Mouse (Mus musculus) forebrain, embryonic 13.5 days (tissue): ENCODE measurements around the gene Unc93b1. TPM values are rescaled to one million over a fixed set of nuclear protein-coding genes. Genes with fewer than 3 reads are reported as not detected.

Experiments
- ATAC-seq: fragments of 200-750 bp; cut with Nextera tagmentation; 2 replicates; pipeline ENCODE4 v1.8.0; 2017
- H3K27ac ChIP-seq: fragments of 300-500 bp; sonication (generic); 2 replicates; pipeline ENCODE4 v1.5.1; 2015; ENCODE audit warnings: inconsistent platforms, mild to moderate bottlenecking, moderate library complexity
- H3K27me3 ChIP-seq: fragments of 300-500 bp; sonication (generic); 2 replicates; pipeline ENCODE4 v1.6.1; 2015; ENCODE audit warnings: mild to moderate bottlenecking, inconsistent platforms
- H3K36me3 ChIP-seq: fragments of 300-500 bp; sonication (generic); 2 replicates; pipeline ENCODE4 v1.6.1; 2015; ENCODE audit warnings: mild to moderate bottlenecking, inconsistent platforms; ENCODE audit not compliant: poor library complexity, severe bottlenecking
- H3K4me1 ChIP-seq: fragments of 300-500 bp; sonication (generic); 2 replicates; pipeline ENCODE4 v1.6.1; 2015; ENCODE audit warnings: inconsistent platforms
- H3K4me2 ChIP-seq: fragments of 300-500 bp; sonication (generic); 2 replicates; pipeline ENCODE4 v1.6.1; 2015; ENCODE audit warnings: inconsistent platforms, mild to moderate bottlenecking, moderate library complexity
- H3K4me3 ChIP-seq: fragments of 300-500 bp; sonication (generic); 2 replicates; pipeline ENCODE4 v1.5.1; 2015; ENCODE audit warnings: mild to moderate bottlenecking, inconsistent platforms
- H3K9ac ChIP-seq: fragments of 300-500 bp; sonication (generic); 2 replicates; pipeline ENCODE4 v1.6.1; 2015; ENCODE audit warnings: mild to moderate bottlenecking, inconsistent platforms
- H3K9me3 ChIP-seq: fragments of 300-500 bp; sonication (generic); replicated peaks from 2 replicates; pipeline ENCODE4 v1.6.1; 2016; ENCODE audit warnings: inconsistent platforms
- WGBS: fragments of 180-500 bp; shearing (Covaris S2); methylation state at CpG from one replicate; pipeline ENCODE4 v1.1.7; 2015; 5-methylcytosine and 5-hydroxymethylcytosine counted together
- polyA plus RNA-seq: library from polyadenylated mRNA; unstranded; fragments of >200 nt; fragmentation: Nextera tagmentation; extraction: Ambion mirVana; gene quantifications from 2 replicates; pipeline ENCODE4 v1.2.1, GENCODE M21; 2015

The Unc93b1 gene
- 3.8 and 5.3 TPM in 2 replicates for polyA plus RNA-seq

GRCm38 (mm10) chr19:3935032-3935895, at the start of gene Unc93b1:
Gene Unc93b1, plus strand, starts transcription at chr19:3935186.
- H3K27me3 ChIP-seq, result peaks cover 25% of the 10 kb centered on the region
- WGBS, result 7% methylated on average over 42 of the region's 42 CpGs
- H3K4me2 ChIP-seq, result peak within 1 kb of the TSS; percentile 75
- H3K4me1 ChIP-seq, result peaks cover 21% of the 10 kb centered on the region
- no peak within 1 kb of the TSS for H3K27ac ChIP-seq
- no peaks in the 10 kb centered on the region for H3K36me3 ChIP-seq
- H3K9me3 ChIP-seq, result no peaks in the 10 kb centered on the region
- ATAC-seq, result peak; percentile 70
- peak within 1 kb of the TSS; percentile 40 for H3K4me3 ChIP-seq
- H3K9ac ChIP-seq, result peak within 1 kb of the TSS; percentile 57

- Histone ChIP-seq H3K9me3 (no peaks in the 10 kb centered on the region), H3K4me1 (no peaks in the 10 kb centered on the region), H3K27me3 (no peaks in the 10 kb centered on the region), H3K4me3 (no peak overlapping the region), H3K36me3 (peaks cover 93% of the 10 kb centered on the region), H3K4me2 (no peak overlapping the region), H3K9ac (no peak overlapping the region), H3K27ac (no peak overlapping the region)
- WGBS, result 93% methylated on average over 5 of the region's 5 CpGs
- ATAC-seq, result no peak
Observed at GRCm38 (mm10) chr19:3889096-3889495, 45.9 kb upstream of the Unc93b1 start.

GRCm38 (mm10) chr19:3890181-3890580, 44.8 kb upstream of the Unc93b1 start:
- no peak overlapping the region for H3K27ac ChIP-seq
- no peak for ATAC-seq
- H3K9ac ChIP-seq, result no peak overlapping the region
- H3K4me2 ChIP-seq, result no peak overlapping the region
- H3K9me3 ChIP-seq, result no peaks in the 10 kb centered on the region
- H3K4me1 ChIP-seq, result peaks cover 3% of the 10 kb centered on the region
- no peaks in the 10 kb centered on the region for H3K27me3 ChIP-seq
- no peak overlapping the region for H3K4me3 ChIP-seq
- WGBS, result 87% methylated on average over 8 of the region's 8 CpGs
- peaks cover 94% of the 10 kb centered on the region for H3K36me3 ChIP-seq

GRCm38 (mm10) chr19:3893545-3894116, 41.4 kb upstream of the Unc93b1 start:
- 92% methylated on average over 4 of the region's 4 CpGs for WGBS
- Histone ChIP-seq H3K4me1 (peaks cover 10% of the 10 kb centered on the region), H3K9me3 (no peaks in the 10 kb centered on the region), H3K36me3 (peaks cover 84% of the 10 kb centered on the region), H3K4me2 (no peak overlapping the region), H3K9ac (no peak overlapping the region), H3K4me3 (no peak overlapping the region), H3K27me3 (no peaks in the 10 kb centered on the region), H3K27ac (no peak overlapping the region)
- ATAC-seq, result no peak

DNA sequence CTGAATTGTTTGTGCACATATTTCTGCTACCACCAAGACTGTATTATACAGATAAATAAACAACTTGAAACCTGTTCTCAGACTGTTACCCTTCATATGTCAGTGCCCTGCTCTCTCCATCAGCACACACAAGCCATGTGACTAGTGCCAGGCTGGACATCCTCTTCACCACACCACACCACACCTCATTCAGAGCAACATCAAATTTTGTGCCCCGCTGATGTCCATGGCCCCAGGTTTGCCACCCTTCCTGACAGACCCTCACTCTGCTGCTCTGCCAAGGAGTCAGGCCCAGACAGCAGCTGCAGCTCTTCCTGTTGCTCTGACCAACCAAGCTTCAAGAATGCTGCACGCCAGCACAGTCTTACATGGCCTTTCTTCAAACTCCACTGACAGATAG, 40.7 kb upstream of the Unc93b1 start:
- no peak for ATAC-seq
- H3K36me3 ChIP-seq, result peaks cover 77% of the 10 kb centered on the region
- no peaks in the 10 kb centered on the region for H3K27me3 ChIP-seq
- H3K9ac ChIP-seq, result no peak overlapping the region
- no peak overlapping the region for H3K4me3 ChIP-seq
- 98% methylated on average over 2 of the region's 2 CpGs for WGBS
- H3K9me3 ChIP-seq, result no peaks in the 10 kb centered on the region
- H3K4me1 ChIP-seq, result peaks cover 10% of the 10 kb centered on the region
- no peak overlapping the region for H3K27ac ChIP-seq
- no peak overlapping the region for H3K4me2 ChIP-seq

GRCm38 (mm10) chr19:3895171-3895631, 39.8 kb upstream of the Unc93b1 start:
- H3K27me3 ChIP-seq, result no peaks in the 10 kb centered on the region
- ATAC-seq, result 0 out of 2 replicates have a peak, but pooled peaks have one; percentile 43
- 38% methylated on average over 3 of the region's 3 CpGs for WGBS
- H3K36me3 ChIP-seq, result peaks cover 68% of the 10 kb centered on the region
- H3K4me2 ChIP-seq, result no peak overlapping the region
- no peak overlapping the region for H3K4me3 ChIP-seq
- H3K4me1 ChIP-seq, result peaks cover 10% of the 10 kb centered on the region
- H3K27ac ChIP-seq, result peak overlapping the region; percentile 40; the same call in 1 of the 2 replicates
- H3K9me3 ChIP-seq, result no peaks in the 10 kb centered on the region
- H3K9ac ChIP-seq, result 0 out of 2 replicates have a peak overlapping the region, but pooled peaks have one; percentile 30

DNA sequence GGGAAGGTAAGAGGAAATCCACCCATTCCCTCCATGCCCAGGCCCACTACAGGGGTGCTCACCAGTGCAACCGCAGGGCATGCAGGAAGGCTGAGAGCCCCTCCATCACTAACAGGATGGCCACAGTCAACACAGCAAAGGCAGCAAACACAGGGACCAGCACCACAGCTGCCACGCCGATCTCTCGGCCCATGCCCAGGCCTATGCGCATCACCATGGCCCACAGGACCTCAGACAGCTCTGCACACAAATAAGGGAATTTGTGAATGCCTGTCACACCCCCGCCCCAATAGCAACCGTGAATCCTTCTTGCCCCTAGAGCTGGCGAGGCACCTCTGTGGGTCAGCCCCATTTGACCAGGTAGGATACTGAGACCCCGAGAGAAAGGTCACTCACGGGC, 38.8 kb upstream of the Unc93b1 start:
- no peak overlapping the region for H3K9ac ChIP-seq
- H3K4me2 ChIP-seq, result no peak overlapping the region
- H3K27me3 ChIP-seq, result no peaks in the 10 kb centered on the region
- no peak for ATAC-seq
- no peaks in the 10 kb centered on the region for H3K9me3 ChIP-seq
- WGBS, result 93% methylated on average over 10 of the region's 10 CpGs
- peaks cover 10% of the 10 kb centered on the region for H3K4me1 ChIP-seq
- H3K36me3 ChIP-seq, result peaks cover 58% of the 10 kb centered on the region
- no peak overlapping the region for H3K27ac ChIP-seq
- H3K4me3 ChIP-seq, result no peak overlapping the region

DNA sequence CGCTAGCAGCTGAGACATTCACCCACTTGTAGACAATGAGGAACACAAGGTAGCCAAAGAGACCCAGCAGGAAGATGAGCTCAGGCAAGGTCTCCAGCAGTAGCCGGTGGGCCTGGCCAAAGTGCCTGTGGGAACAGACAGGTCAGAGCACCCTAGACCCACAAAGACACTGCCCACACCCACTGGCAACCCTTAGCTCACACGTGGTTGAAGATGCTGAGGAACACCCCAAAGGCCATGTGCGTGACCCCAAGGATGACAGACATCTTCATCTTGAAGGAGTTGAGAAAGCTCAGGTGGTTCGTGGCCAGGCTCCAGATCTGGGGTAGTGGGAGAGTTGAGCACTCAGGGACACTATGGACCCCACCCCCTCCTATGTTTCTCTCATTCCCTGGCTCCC, 37.4 kb upstream of the Unc93b1 start:
- Histone ChIP-seq H3K4me3 (no peak overlapping the region), H3K4me2 (no peak overlapping the region), H3K27me3 (no peaks in the 10 kb centered on the region), H3K27ac (no peak overlapping the region), H3K9ac (no peak overlapping the region), H3K36me3 (peaks cover 53% of the 10 kb centered on the region), H3K4me1 (peaks cover 10% of the 10 kb centered on the region), H3K9me3 (no peaks in the 10 kb centered on the region)
- 95% methylated on average over 5 of the region's 5 CpGs for WGBS
- ATAC-seq, result no peak

- Histone ChIP-seq H3K9me3 (no peaks in the 10 kb centered on the region), H3K27me3 (no peaks in the 10 kb centered on the region), H3K9ac (no peak overlapping the region), H3K4me3 (no peak overlapping the region), H3K27ac (no peak overlapping the region), H3K4me1 (peaks cover 10% of the 10 kb centered on the region), H3K36me3 (peaks cover 39% of the 10 kb centered on the region), H3K4me2 (no peak overlapping the region)
- no peak for ATAC-seq
- 85% methylated on average over 7 of the region's 7 CpGs for WGBS
Observed at GRCm38 (mm10) chr19:3898952-3899351, 36.0 kb upstream of the Unc93b1 start.

DNA sequence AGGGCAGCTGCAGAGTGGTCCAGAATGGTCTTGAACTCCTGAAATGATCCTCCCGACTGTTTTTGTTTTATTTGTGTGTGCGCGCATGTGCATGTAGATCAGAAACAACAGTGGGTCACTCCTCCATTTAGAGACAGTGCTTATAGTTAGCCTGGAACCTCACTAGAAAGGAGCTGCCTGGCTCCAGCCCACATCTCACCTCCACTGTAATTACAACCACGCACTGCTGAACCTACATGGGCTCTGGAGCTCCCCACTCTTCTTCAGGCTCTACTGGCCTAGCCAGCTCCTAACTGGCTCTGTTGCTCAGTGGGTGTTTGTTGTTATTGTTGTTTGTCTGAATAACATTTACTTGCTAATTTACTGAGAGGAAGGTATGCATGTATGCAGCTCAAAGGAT, 35.4 kb upstream of the Unc93b1 start:
- no peak for ATAC-seq
- Histone ChIP-seq H3K9ac (no peak overlapping the region), H3K4me1 (peaks cover 10% of the 10 kb centered on the region), H3K27me3 (no peaks in the 10 kb centered on the region), H3K4me2 (no peak overlapping the region), H3K4me3 (no peak overlapping the region), H3K9me3 (no peaks in the 10 kb centered on the region), H3K36me3 (peaks cover 32% of the 10 kb centered on the region), H3K27ac (no peak overlapping the region)
- WGBS, result 95% methylated on average over 4 of the region's 4 CpGs

DNA sequence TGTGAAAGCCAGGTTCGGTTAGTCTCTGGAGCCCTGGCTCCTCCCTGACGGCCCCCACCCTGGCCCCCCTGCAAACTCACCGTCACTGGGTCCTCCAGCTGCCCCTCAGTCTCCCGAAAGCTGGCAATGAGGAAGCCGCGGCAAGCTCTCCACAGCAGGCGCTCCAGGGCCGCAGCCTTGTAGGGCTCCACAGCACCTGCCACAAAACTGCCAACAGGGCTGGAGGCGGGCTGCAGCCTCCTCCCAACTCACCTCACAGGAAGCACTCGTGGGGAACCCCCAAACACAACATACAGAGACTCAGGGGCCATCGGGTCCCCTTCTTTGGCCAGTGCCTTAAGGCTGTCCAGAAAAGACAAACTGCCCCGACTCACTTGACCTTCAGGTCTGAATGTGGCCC, 32.0 kb upstream of the Unc93b1 start:
- peaks cover 16% of the 10 kb centered on the region for H3K4me1 ChIP-seq
- 82% methylated on average over 12 of the region's 12 CpGs for WGBS
- H3K4me2 ChIP-seq, result no peak overlapping the region
- no peaks in the 10 kb centered on the region for H3K27me3 ChIP-seq
- H3K36me3 ChIP-seq, result peaks cover 11% of the 10 kb centered on the region; the same call in 1 of the 2 replicates
- H3K4me3 ChIP-seq, result no peak overlapping the region
- no peaks in the 10 kb centered on the region for H3K9me3 ChIP-seq
- H3K27ac ChIP-seq, result no peak overlapping the region
- ATAC-seq, result no peak
- H3K9ac ChIP-seq, result no peak overlapping the region

GRCm38 (mm10) chr19:3903648-3904362, 31.2 kb upstream of the Unc93b1 start:
- Histone ChIP-seq H3K9ac (no peak overlapping the region), H3K4me2 (no peak overlapping the region), H3K9me3 (no peaks in the 10 kb centered on the region), H3K27me3 (no peaks in the 10 kb centered on the region), H3K36me3 (peaks cover 19% of the 10 kb centered on the region), H3K4me1 (peaks cover 16% of the 10 kb centered on the region), H3K4me3 (no peak overlapping the region), H3K27ac (no peak overlapping the region)
- ATAC-seq, result no peak
- 62% methylated on average over 25 of the region's 25 CpGs for WGBS
